In genomic region chr10:42294392-42294791, GRCm38 (mm10) we compare ENCODE assay signal across 14 mouse cellular contexts. TPM values are rescaled to one million over a fixed set of nuclear protein-coding genes. Genes with fewer than 3 reads are reported as not detected.
DNase-seq lines count a peak whose midpoint lies in the region; ATAC-seq and TF ChIP-seq lines count a peak whose summit lies in the region.
"Had no signal": no experiment of that assay in that cellular context is flagged by ENCODE, and none has a peak within 500 bp of the region (broad histone marks: within the 10 kb centered on the region; RNA-seq: fewer than 3 reads in every experiment).

No protein-coding gene starts in this region.

- no peak for TF ChIP-seq CTCF in kidney, adult 2 months (conservative IDR thresholded peaks at IDR 0.05; ENCODE audit: insufficient read depth, insufficient read length, low read depth, low read length)

- H3K27ac ChIP-seq in kidney, adult 2 months (ENCODE audit: insufficient read depth, low read depth, low read length) = no peak overlapping the region
- H3K27ac ChIP-seq: embryonic facial prominence, embryonic 12.5 days; forebrain, embryonic 15.5 days; hindbrain, embryonic 10.5 days; hindbrain, embryonic 14.5 days had no signal

- ATAC-seq in granulocyte monocyte progenitor cell, adult 5-6 weeks (replicated peaks; ENCODE audit: poor library complexity, severe bottlenecking) = peak; percentile 21; the same call in 1 of the 2 replicates

- no peak for TF ChIP-seq POLR2A in kidney, adult 2 months (IDR thresholded peaks at IDR 0.05; ENCODE audit: low read depth, low read length)

- no peaks in the 10 kb centered on the region for H3K36me3 ChIP-seq in kidney, adult 2 months (ENCODE audit: control insufficient read depth, insufficient read depth, low read length)
- H3K36me3 ChIP-seq: embryonic facial prominence, embryonic 12.5 days; forebrain, embryonic 15.5 days; heart, embryonic 12.5 days; hindbrain, embryonic 10.5 days had no signal

- 61% methylated on average over 2 of the region's 2 CpGs for WGBS in kidney, adult 2 months

- peak; percentile 33 for DNase-seq in kidney, adult 2 months
- DNase-seq in kidney, postnatal 36 days = no peak
- DNase-seq in 3134 (ENCODE audit: extremely low read depth, insufficient read length, low spot score) = peak; percentile 30
- peak; percentile 60 for DNase-seq in 416B (ENCODE audit: low read depth)
- no peak for DNase-seq in left cerebral cortex, adult 9 months (ENCODE audit: low spot score in 2 of 2)
- no peak for DNase-seq in heart, adult 11 months
- DNase-seq: cerebellum, adult 11-12 months; gastrocnemius, postnatal 10 days had no signal

- H3K4me1 ChIP-seq in kidney, adult 2 months (ENCODE audit: control insufficient read depth, insufficient read depth, low read length) = no peaks in the 10 kb centered on the region
- H3K4me1 ChIP-seq: embryonic facial prominence, embryonic 12.5 days; forebrain, embryonic 15.5 days had no signal

- no peaks in the 10 kb centered on the region for H3K27me3 ChIP-seq in kidney, adult 2 months (replicated peaks; ENCODE audit: control insufficient read depth, insufficient read depth, low read length)
- H3K27me3 ChIP-seq: embryonic facial prominence, embryonic 12.5 days; forebrain, embryonic 15.5 days; heart, embryonic 12.5 days had no signal

- H3K4me3 ChIP-seq in kidney, adult 2 months (ENCODE audit: insufficient read depth, low read depth, low read length) = no peak overlapping the region
- H3K4me3 ChIP-seq: embryonic facial prominence, embryonic 12.5 days; forebrain, embryonic 15.5 days; heart, embryonic 12.5 days; hindbrain, embryonic 10.5 days had no signal

RNA-seq across cellular contexts. Expression of gene Foxo3, which starts 17.8 kb away (rescaled TPM):
- polyA plus RNA-seq in kidney, adult 2 months (2012; rRNA removed) = 29.2 and 35.5 TPM in 2 replicates
- 15.7 and 20.5 TPM in 2 replicates for total RNA-seq in granulocyte monocyte progenitor cell, adult 5-6 weeks (2014; fragmentation: Nextera tagmentation)
- 23.3 and 25.3 TPM in 2 replicates for total RNA-seq in granulocyte monocyte progenitor cell, adult 5-6 weeks (2017)

Comparison
In these comparisons a context has a peak if more than half of its experiments do, and no peak if none do; other contexts are left out.
1. DNase-seq: peak in kidney, adult 2 months (single experiment), 3134 (single experiment) and 416B (single experiment); none in kidney, postnatal 36 days (0 of 2), left cerebral cortex, adult 9 months (0 of 2) and heart, adult 11 months (single experiment).